Mouse (Mus musculus) spleen, adult 18-20 months (tissue): ENCODE measurements around the gene Appl2.

Source experiments
- DNase-seq, 2 experiments: peaks; one replicate each; pipeline ENCODE4 v3.0.0; 2022; ENCODE audit warnings: mixed read lengths in 2 of 2

The Appl2 gene

GRCm38 (mm10) chr10:83563005-83563404, 85.5 kb downstream of the Appl2 start:
- no peak for DNase-seq
